ENCODE assay signal across 28 mouse cellular contexts in genomic region chr13:75747265-75747664, GRCm38 (mm10). TPM values are rescaled to one million over a fixed set of nuclear protein-coding genes. Genes with fewer than 3 reads are reported as not detected.
DNase-seq lines count a peak whose midpoint lies in the region; ATAC-seq and TF ChIP-seq lines count a peak whose summit lies in the region.
"Had no signal": no experiment of that assay in that cellular context is flagged by ENCODE, and none has a peak within 500 bp of the region (broad histone marks: within the 10 kb centered on the region; RNA-seq: fewer than 3 reads in every experiment).

No protein-coding gene starts in this region.

- no peak for DNase-seq in kidney, postnatal 10 days
- DNase-seq in liver, embryonic 14.5 days (ENCODE audit: low read depth in 3 of 3, low spot score in 3 of 3) = no peak
- no peak for DNase-seq in thymus, postnatal 4 days
- no peak for DNase-seq in layer of hippocampus, adult 11-12 months (ENCODE audit: low spot score)
- DNase-seq: adrenal gland, postnatal 14 days; cerebellum, adult 2 months; cerebellum, postnatal 25 days; embryo, embryonic 11 days; layer of hippocampus, adult 9-11 months; right cerebral cortex, postnatal 14 days; thymus, adult 2 months had no signal

- H3K27me3 ChIP-seq in kidney, embryonic 15.5 days = no peaks in the 10 kb centered on the region
- no peaks in the 10 kb centered on the region for H3K27me3 ChIP-seq in liver, embryonic 14.5 days (ENCODE audit: control insufficient read depth, insufficient read depth, low read length)
- H3K27me3 ChIP-seq: CH12.LX; embryonic facial prominence, embryonic 13.5 days; forebrain, embryonic 15.5 days; intestine, embryonic 15.5 days; midbrain, embryonic 12.5 days had no signal

- TF ChIP-seq CTCF in liver, embryonic 14.5 days (IDR thresholded peaks at IDR 0.05; ENCODE audit: low read depth) = no peak

- no peaks in the 10 kb centered on the region for H3K9me3 ChIP-seq in kidney, embryonic 15.5 days (replicated peaks)
- no peaks in the 10 kb centered on the region for H3K9me3 ChIP-seq in liver, embryonic 14.5 days (ENCODE audit: control insufficient read depth, low read length)
- H3K9me3 ChIP-seq: embryonic facial prominence, embryonic 13.5 days; forebrain, embryonic 15.5 days; hindbrain, embryonic 10.5 days; intestine, embryonic 15.5 days; limb, embryonic 10.5 days; midbrain, embryonic 12.5 days had no signal

- WGBS in kidney, embryonic 15.5 days = 90% methylated on average over 3 of the region's 3 CpGs
- 26% methylated on average over 3 of the region's 3 CpGs for WGBS in liver, embryonic 14.5 days (ENCODE audit: insufficient replicate concordance)

- H3K4me3 ChIP-seq in kidney, embryonic 15.5 days (replicated peaks) = no peak overlapping the region
- H3K4me3 ChIP-seq in liver, embryonic 14.5 days (ENCODE audit: insufficient read depth in 1 of 2, low read depth in 2 of 2, low read length in 2 of 2) = no peak overlapping the region
- H3K4me3 ChIP-seq: embryonic facial prominence, embryonic 13.5 days; forebrain, embryonic 15.5 days; hindbrain, embryonic 10.5 days; intestine, embryonic 15.5 days; left cerebral cortex, adult 2 months; limb, embryonic 10.5 days; midbrain, embryonic 12.5 days had no signal

- H3K4me2 ChIP-seq in kidney, embryonic 15.5 days = no peak overlapping the region
- 0 out of 2 replicates have a peak overlapping the region, but pooled peaks have one; percentile 8 for H3K4me2 ChIP-seq in liver, embryonic 14.5 days (ENCODE audit: low read depth)
- H3K4me2 ChIP-seq: embryonic facial prominence, embryonic 13.5 days; forebrain, embryonic 15.5 days; heart, embryonic 11.5 days; intestine, embryonic 15.5 days; midbrain, embryonic 12.5 days had no signal

- peak; percentile 63 for TF ChIP-seq EP300 in liver, embryonic 14.5 days (IDR thresholded peaks at IDR 0.05; ENCODE audit: low read depth)

- H3K9ac ChIP-seq in kidney, embryonic 15.5 days = no peak overlapping the region
- H3K9ac ChIP-seq in liver, embryonic 14.5 days (replicated peaks) = no peak overlapping the region
- H3K9ac ChIP-seq: embryonic facial prominence, embryonic 13.5 days; forebrain, embryonic 15.5 days; intestine, embryonic 15.5 days; midbrain, embryonic 12.5 days had no signal

- no peaks in the 10 kb centered on the region for H3K36me3 ChIP-seq in kidney, embryonic 15.5 days
- H3K36me3 ChIP-seq in liver, embryonic 14.5 days (replicated peaks; ENCODE audit: control insufficient read depth, insufficient read depth, low read depth) = peaks cover 48% of the 10 kb centered on the region
- H3K36me3 ChIP-seq: embryonic facial prominence, embryonic 13.5 days; forebrain, embryonic 15.5 days; hindbrain, embryonic 10.5 days; intestine, embryonic 15.5 days; limb, embryonic 10.5 days; midbrain, embryonic 12.5 days had no signal

- H3K4me1 ChIP-seq in kidney, embryonic 15.5 days = no peaks in the 10 kb centered on the region
- H3K4me1 ChIP-seq in liver, embryonic 14.5 days (replicated peaks; ENCODE audit: control insufficient read depth in 2 of 2, insufficient read depth in 2 of 2, low read length in 1 of 2) = peaks cover 42 to 52% of the 10 kb centered on the region in 2 experiments
- H3K4me1 ChIP-seq: forebrain, embryonic 15.5 days; hindbrain, embryonic 10.5 days; intestine, embryonic 15.5 days; midbrain, embryonic 12.5 days had no signal

- ATAC-seq in kidney, embryonic 15.5 days (replicated peaks; ENCODE audit: low FRiP score) = 0 out of 2 replicates have a peak, but pooled peaks have one; percentile 43
- peak; percentile 56 for ATAC-seq in common myeloid progenitor, adult 5-6 weeks (replicated peaks; ENCODE audit: low read depth, poor library complexity, severe bottlenecking)
- ATAC-seq in liver, embryonic 14.5 days (ENCODE audit: insufficient read depth) = peak; percentile 63
- peak; percentile 76 for ATAC-seq in megakaryocyte-erythroid progenitor cell, adult 5-6 weeks (replicated peaks; ENCODE audit: low FRiP score, low TSS enrichment, poor library complexity, severe bottlenecking)
- ATAC-seq: forebrain, embryonic 15.5 days; hindbrain, embryonic 16.5 days; intestine, embryonic 15.5 days; lung, postnatal 0 days had no signal

- H3K27ac ChIP-seq in kidney, embryonic 15.5 days = no peak overlapping the region
- peak overlapping the region; percentile 19 for H3K27ac ChIP-seq in liver, embryonic 14.5 days
- H3K27ac ChIP-seq: embryonic facial prominence, embryonic 13.5 days; forebrain, embryonic 15.5 days; hindbrain, embryonic 10.5 days; intestine, embryonic 15.5 days; kidney, postnatal 0 days; left cerebral cortex, adult 2 months; limb, embryonic 10.5 days; macrophage; midbrain, embryonic 12.5 days; stomach, postnatal 0 days had no signal

RNA-seq across cellular contexts. Expression of gene Ell2, which starts 40.7 kb away (rescaled TPM):
- 4.7 and 5.2 TPM in 2 replicates for polyA plus RNA-seq in kidney, embryonic 15.5 days (2015; fragmentation: Nextera tagmentation; extraction: Ambion mirVana)
- total RNA-seq in common myeloid progenitor, adult 5-6 weeks (2017) = 22.9 and 34.0 TPM in 2 replicates
- polyA plus RNA-seq in liver, embryonic 14.5 days (2012; rRNA removed) = 20.2 and 30.5 TPM in 2 replicates
- 41.2 and 44.0 TPM in 2 replicates for polyA plus RNA-seq in liver, embryonic 14.5 days (2014; fragmentation: Nextera tagmentation; extraction: Ambion mirVana)
- 40.4 and 65.7 TPM in 2 replicates for total RNA-seq in megakaryocyte-erythroid progenitor cell, adult 5-6 weeks (2014; fragmentation: Nextera tagmentation)
- 61.8 and 63.9 TPM in 2 replicates for total RNA-seq in megakaryocyte-erythroid progenitor cell, adult 5-6 weeks (2017)
